Mouse (Mus musculus): Measurements from ENCODE around the gene Tas2r134.

- no peak for TF ChIP-seq EP300 (IDR thresholded peaks at IDR 0.05; ENCODE audit: insufficient read depth, low read depth, low read length)
- TF ChIP-seq CTCF (IDR thresholded peaks at IDR 0.05; ENCODE audit: low read depth, low read length) = no peak
Observed at GRCm38 (mm10) chr2:51592157-51592556, 35.2 kb upstream of the Tas2r134 start.

Measured in ES-Bruce4 (cell line).